Mouse (Mus musculus): Measurements from ENCODE around the gene Srp9. TPM values are rescaled to one million over a fixed set of nuclear protein-coding genes. Genes with fewer than 3 reads are reported as not detected.
A peak's percentile ranks its signal among the peaks of the same experiment; 100 is the strongest.

Gene Srp9
- 10 to 100 TPM in 23 of 26 experiments, 1 to 10 TPM in 3; 8.2 to 49.1 (median 25.8) TPM for total RNA-seq (2018; cell fraction: chromatin; rRNA removed)
- 100 to 1,000 TPM in 1 of 26 experiments, 10 to 100 TPM in 25; 63.0 to 101 (median 81.7) TPM for total RNA-seq (2018; cell fraction: cytosol; rRNA removed)
- 10 to 100 TPM; 14.3 to 61.0 (median 36.3) TPM for total RNA-seq (2018; cell fraction: nucleus; rRNA removed)
- polyA plus RNA-seq (2018), result 74.9 to 93.3 TPM (median 75.4 TPM) in 3 replicates

DNA sequence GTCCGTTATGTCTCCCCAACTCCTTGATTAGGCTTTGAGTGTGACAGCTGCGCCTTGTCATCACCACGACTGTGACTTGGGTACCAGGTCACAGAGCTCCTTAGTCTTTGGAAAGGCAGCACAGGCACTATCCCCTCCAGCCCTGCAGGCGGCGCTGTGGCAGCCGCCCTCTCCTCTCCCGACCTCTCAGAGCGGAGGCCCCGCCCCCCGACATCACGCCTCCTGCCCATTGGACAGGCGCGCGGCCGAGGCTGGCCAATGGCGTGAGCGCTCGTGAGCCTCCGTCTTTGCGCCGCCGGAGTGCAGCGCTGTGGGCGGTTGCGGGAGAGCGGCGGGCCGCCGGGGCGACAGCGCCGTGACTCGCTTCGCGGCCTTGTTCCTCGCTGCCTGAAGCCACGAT lies at the start of gene Srp9:
Gene Srp9, plus strand, starts transcription at position 232 of the 400 bp plus-strand sequence.
- H3K4me3 ChIP-seq (ENCODE audit: inconsistent target), result peak within 1 kb of the TSS; percentile 67
- WGBS (ENCODE audit: missing documents), result 0% methylated on average over 36 of the region's 37 CpGs
- H3K27ac ChIP-seq, result no peak within 1 kb of the TSS
- peaks cover 22% of the 10 kb centered on the region; the same call in 1 of the 2 replicates for H3K36me3 ChIP-seq (ENCODE audit: inconsistent target)
- H3K79me2 ChIP-seq (ENCODE audit: inconsistent target), result peaks cover 47% of the 10 kb centered on the region

DNA sequence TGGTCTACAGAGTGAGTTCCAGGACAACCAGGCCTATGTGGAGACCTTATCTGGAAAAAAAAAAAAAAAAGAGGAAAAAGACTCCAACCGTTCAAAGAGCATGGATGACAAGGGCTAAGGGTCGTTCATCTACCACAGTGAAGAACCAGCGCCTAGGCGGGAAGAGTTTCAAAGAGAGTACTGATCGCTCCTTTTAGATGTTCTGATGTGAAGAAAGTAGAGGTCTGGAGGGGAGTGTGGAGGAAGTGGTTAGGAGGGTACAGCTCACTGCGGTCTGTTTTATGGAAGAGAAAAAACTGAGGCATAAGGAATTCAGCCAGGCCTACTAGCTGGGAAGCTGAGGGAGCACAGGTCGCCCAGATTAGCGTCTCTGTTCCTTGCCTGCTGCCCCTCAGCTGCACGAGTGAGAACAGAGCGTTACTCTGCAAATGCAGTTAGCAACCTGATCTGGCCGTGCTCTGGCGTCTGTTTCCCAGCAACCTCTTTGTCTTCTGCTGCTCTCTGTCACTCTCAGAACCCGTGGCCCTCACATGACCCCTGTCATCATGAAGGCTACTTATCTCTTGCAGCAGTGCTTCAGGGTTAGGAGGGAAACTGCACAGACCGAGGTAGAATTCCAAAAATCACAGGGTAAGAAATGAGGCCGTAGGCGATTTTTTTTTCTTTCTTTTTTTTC lies 42.7 kb upstream of the Srp9 start:
- Histone ChIP-seq H3K36me3 (ENCODE audit: inconsistent target) (no peaks in the 10 kb centered on the region), H3K27ac (no peak overlapping the region), H3K79me2 (ENCODE audit: inconsistent target) (no peaks in the 10 kb centered on the region), H3K4me3 (ENCODE audit: inconsistent target) (no peak overlapping the region)
- WGBS (ENCODE audit: missing documents), result 29% methylated on average over 16 of the region's 16 CpGs

DNA sequence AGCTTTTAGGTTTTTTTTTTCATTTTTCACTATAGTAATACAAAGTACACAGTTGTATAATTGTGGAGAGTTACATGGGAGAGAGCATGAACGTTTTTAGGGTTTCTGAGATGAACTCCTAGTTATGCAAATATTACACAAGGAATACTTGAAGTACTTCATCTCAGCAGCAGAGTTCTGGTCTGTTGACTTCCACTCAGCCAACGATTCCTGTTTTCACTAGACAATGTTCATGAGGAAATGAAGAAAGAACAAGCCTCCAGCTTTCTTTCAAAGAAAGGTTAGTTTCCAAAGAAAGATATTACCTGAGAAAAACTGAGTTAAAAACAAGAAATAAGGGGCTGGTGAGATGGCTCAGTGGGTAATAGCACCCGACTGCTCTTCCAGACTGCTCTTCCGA lies 41.1 kb upstream of the Srp9 start:
- H3K4me3 ChIP-seq (ENCODE audit: inconsistent target), result no peak overlapping the region
- no peak overlapping the region for H3K27ac ChIP-seq
- WGBS (ENCODE audit: missing documents), result 76% methylated on average over 4 of the region's 4 CpGs
- H3K79me2 ChIP-seq (ENCODE audit: inconsistent target), result no peaks in the 10 kb centered on the region
- no peaks in the 10 kb centered on the region for H3K36me3 ChIP-seq (ENCODE audit: inconsistent target)

DNA sequence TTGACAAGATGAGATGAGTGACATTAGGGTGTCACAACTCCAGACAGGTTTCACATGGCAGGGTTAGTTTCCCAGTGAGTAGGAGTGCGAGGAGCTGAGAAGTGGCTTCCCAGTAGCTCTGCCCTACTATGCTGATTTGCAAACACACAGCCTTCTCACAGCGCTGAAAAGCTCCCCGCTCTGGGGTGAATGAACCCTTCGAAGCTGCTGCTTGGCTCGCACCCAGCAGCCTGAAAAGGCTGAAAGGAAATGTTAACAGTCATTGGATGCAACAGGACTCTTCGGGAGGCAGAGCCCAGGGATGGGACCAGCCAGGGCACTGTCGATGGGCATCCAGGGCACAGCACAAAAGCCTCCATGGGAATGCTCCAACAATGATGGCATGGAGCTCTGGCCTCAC lies 37.8 kb upstream of the Srp9 start:
- no peaks in the 10 kb centered on the region for H3K36me3 ChIP-seq (ENCODE audit: inconsistent target)
- 87% methylated on average over 7 of the region's 7 CpGs for WGBS (ENCODE audit: missing documents)
- no peak overlapping the region for H3K27ac ChIP-seq
- H3K4me3 ChIP-seq (ENCODE audit: inconsistent target), result no peak overlapping the region
- no peaks in the 10 kb centered on the region for H3K79me2 ChIP-seq (ENCODE audit: inconsistent target)

DNA sequence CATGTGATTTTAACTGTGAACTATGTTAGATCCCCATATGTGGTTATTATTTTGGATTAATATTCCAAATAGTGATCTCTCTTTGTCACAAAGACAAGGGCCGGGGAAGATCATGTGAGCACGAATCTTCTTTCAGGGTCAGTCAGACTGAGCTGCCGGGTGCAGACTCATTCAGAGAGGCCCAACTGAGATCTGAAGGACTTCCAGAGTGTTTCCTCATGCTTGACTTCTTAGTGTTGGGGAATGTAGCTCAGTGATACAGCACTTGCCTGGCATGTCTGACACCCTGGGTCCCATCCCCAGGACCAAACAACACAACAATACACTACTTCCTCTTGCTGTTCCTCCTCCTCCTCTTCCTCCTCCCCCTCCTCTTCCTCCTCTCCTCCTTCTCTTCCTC lies 37.2 kb upstream of the Srp9 start:
- WGBS (ENCODE audit: missing documents), result 97% methylated on average over 3 of the region's 3 CpGs
- Histone ChIP-seq H3K4me3 (ENCODE audit: inconsistent target) (no peak overlapping the region), H3K36me3 (ENCODE audit: inconsistent target) (no peaks in the 10 kb centered on the region), H3K27ac (no peak overlapping the region), H3K79me2 (ENCODE audit: inconsistent target) (no peaks in the 10 kb centered on the region)

DNA sequence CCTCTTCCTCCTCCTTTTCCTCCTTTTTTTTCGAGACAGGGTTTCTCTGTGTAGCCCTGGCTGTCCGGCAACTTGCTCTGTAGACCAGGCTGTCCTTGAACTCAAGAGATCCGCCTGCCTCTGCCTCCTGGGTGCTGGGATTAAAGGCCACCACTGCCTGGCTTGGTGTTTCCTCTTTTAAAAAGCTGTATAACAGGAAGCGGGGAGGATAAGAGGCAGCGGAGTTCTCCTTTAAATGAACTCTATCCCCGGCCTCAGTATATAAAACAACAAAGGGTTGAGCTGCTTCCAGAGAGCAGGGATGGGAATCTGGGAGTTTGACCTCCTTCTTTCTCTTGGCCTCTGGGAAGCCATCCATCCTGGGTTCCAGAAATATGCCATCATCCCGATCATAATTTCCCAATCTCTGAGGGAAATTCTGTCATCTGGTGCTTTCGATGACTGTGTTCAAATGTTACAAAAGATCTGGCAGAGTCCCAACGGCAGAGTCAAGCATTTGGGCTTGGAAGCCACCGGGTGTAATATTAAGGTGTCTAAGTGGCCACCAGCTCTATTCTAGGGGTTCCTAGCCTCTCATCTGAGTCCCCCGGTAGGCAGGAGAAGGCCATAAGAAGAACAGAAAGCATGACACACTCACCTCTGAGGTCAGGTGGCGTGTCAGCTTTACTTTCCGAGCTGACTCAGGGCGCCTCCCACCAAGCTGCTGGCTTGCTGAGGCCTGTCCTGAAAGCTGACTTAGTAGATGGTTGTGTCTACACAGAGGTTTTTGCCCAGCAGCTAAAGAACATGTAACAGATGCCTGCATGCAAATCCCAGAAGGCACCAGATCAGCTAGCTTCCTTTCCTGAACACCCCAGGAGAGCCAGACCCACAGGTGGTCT lies 36.5 kb upstream of the Srp9 start:
- Histone ChIP-seq H3K79me2 (ENCODE audit: inconsistent target) (no peaks in the 10 kb centered on the region), H3K4me3 (ENCODE audit: inconsistent target) (no peak overlapping the region), H3K27ac (no peak overlapping the region), H3K36me3 (ENCODE audit: inconsistent target) (no peaks in the 10 kb centered on the region)
- WGBS (ENCODE audit: missing documents), result 65% methylated on average over 13 of the region's 14 CpGs

DNA sequence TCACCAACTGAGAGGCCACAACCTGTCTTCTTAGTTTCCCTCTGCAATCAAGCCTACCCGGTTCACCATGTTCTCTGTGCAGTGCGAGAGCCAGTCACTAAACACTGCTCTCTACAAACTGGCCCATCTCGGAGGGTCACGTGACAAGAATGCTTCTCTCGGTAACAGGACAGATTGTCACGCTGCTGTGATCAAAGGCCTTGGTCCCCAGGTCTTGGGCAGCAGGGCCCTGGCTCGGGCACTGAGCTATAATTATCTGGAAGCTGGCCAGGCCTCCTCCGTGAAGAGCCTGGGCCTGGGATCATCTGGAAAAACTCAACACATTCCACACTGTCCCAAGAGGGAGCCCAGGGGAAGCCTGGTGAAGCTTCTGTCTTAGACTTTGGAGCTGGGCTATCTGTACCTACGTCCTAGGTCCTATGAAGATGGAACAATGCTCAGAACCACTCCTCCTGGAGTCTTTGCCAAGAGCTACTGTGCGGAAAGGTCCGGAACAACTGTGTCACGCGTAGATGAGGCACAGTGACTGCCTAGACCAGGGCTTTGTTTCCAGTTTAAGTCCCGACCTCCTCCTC lies 35.6 kb upstream of the Srp9 start:
- WGBS (ENCODE audit: missing documents), result 94% methylated on average over 14 of the region's 14 CpGs
- H3K79me2 ChIP-seq (ENCODE audit: inconsistent target), result no peaks in the 10 kb centered on the region
- H3K4me3 ChIP-seq (ENCODE audit: inconsistent target), result no peak overlapping the region
- no peak overlapping the region for H3K27ac ChIP-seq
- no peaks in the 10 kb centered on the region for H3K36me3 ChIP-seq (ENCODE audit: inconsistent target)

DNA sequence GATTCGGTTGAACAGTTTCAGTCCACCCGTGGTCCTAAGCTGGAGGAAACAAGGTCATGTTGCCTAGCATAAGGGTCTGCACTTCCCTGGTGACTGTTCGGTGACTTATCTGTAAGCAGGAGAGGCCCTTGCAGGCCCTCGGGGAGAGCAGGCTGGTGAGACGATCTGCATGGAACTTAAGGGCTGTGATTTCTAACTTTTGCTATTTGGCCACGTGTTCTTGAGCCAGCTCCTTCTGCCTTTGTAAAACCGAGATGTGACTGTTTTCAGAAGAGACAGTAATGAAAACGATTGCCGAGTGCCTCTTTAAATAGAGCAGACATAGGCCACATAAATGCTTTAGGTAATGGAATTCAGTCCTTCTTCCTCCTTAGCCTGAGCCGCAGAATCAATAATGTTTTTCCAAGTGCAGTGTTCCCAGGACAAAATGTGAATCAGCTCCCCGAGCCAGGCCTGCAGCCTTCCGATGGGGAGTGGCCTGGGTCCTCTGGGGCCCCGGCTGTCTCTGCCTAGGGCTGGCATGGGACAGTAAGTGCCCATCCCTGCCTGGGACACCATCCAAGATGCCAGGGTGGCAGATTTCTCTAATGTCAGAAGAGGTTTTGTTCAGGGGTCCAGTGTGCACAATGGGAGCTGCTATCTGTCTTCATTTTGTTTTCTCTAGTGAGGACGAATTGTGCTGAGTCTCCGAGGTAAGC lies 34.8 kb upstream of the Srp9 start:
- Histone ChIP-seq H3K4me3 (ENCODE audit: inconsistent target) (no peak overlapping the region), H3K36me3 (ENCODE audit: inconsistent target) (no peaks in the 10 kb centered on the region), H3K79me2 (ENCODE audit: inconsistent target) (no peaks in the 10 kb centered on the region), H3K27ac (no peak overlapping the region)
- 91% methylated on average over 15 of the region's 15 CpGs for WGBS (ENCODE audit: missing documents)

DNA sequence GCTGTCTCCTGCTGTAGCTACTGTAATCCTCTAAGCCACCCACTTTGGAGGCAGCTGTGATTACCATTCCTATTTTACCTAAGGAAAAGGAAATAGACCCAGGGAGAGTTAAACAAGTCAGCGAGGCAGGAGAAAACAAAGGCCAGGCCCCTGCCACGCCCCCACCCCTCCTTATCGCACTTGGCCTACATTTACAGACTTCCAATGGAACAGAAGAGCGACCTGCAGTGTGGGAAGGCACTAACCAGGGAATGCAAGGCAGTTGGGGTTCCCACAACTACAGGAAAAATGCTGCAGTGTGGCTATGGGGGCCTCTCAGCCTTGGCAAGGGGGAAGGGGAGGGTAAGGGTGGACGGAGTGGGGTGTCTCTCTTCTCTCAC lies 34.2 kb upstream of the Srp9 start:
- Histone ChIP-seq H3K4me3 (ENCODE audit: inconsistent target) (no peak overlapping the region), H3K79me2 (ENCODE audit: inconsistent target) (no peaks in the 10 kb centered on the region), H3K27ac (no peak overlapping the region), H3K36me3 (ENCODE audit: inconsistent target) (no peaks in the 10 kb centered on the region)
- 81% methylated on average over 4 of the region's 5 CpGs for WGBS (ENCODE audit: missing documents)

DNA sequence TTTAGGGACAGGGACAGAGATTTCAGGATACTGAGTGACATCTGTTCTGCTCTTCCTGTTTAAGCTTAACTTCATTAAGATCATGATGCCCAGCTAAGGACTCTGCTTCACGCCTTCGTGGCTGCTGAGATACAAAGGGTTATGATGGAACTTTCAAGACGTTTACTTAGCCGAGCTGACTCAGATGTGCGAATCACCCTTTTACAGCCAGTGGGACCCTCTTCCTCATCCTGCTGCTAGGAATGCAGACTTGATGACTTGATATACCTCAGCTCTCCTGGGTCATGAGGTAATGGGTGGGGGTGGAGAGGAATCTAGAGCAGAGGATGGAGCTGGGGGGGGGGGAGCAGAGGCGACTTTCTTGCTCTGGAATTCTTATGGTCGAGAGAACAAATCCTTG lies 33.3 kb upstream of the Srp9 start:
- Histone ChIP-seq H3K36me3 (ENCODE audit: inconsistent target) (no peaks in the 10 kb centered on the region), H3K4me3 (ENCODE audit: inconsistent target) (no peak overlapping the region), H3K27ac (no peak overlapping the region), H3K79me2 (ENCODE audit: inconsistent target) (no peaks in the 10 kb centered on the region)
- WGBS (ENCODE audit: missing documents), result 69% methylated on average over 6 of the region's 7 CpGs

DNA sequence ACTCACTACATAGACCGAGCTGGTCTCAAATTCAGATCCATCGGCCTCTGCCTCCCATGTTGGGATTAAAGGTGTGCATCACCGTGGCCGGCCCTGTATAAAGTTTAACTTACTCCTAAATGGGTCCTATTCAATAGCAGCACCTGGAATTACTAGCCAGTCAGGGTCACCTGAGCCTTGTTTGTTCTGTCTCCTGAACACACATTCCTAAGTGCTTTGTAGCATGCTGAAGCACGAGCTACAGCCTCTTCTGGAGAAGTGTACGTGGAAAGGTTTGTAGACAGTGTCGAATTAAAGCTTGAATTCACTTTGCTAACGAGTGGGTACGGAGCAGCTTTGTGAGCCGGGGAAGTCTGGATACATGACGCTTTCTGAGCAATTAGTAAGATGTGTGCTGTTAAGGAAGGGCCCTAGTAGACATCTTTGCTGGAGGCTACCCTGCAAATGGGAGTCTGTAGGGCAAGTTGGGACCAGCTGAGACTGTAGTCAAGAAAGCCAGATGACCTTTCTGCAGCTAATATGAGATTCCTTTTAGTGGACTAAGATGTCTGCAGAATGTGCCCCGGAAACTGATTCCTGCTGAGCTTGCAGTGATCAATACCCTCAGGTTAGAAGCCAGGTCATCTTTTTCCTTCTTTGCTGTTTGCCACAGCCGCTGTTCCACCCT lies 32.7 kb upstream of the Srp9 start:
- 96% methylated on average over 13 of the region's 13 CpGs for WGBS (ENCODE audit: missing documents)
- Histone ChIP-seq H3K4me3 (ENCODE audit: inconsistent target) (no peak overlapping the region), H3K27ac (no peak overlapping the region), H3K36me3 (ENCODE audit: inconsistent target) (no peaks in the 10 kb centered on the region), H3K79me2 (ENCODE audit: inconsistent target) (no peaks in the 10 kb centered on the region)

DNA sequence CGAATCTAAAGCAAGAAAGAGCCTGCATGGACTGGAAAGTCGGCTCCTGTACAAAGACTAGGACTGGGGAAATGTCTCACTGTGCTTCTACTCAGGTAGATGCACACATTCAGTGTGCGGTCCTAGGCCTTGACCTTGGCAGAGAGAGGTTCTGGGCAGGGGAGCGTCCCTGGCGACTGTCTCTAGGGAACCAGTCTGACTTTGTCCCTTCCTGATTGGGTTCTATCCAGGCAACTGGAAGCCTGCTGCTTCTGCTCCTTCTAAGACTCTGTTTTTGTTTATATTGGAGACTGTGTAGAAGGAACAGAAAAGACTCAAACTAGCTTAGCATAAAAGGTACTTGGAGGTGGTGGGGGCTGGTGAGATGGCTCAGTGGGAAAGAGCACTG lies 32.1 kb upstream of the Srp9 start:
- Histone ChIP-seq H3K4me3 (ENCODE audit: inconsistent target) (no peak overlapping the region), H3K27ac (no peak overlapping the region), H3K79me2 (ENCODE audit: inconsistent target) (no peaks in the 10 kb centered on the region), H3K36me3 (ENCODE audit: inconsistent target) (no peaks in the 10 kb centered on the region)
- WGBS (ENCODE audit: missing documents), result 90% methylated on average over 5 of the region's 5 CpGs

DNA sequence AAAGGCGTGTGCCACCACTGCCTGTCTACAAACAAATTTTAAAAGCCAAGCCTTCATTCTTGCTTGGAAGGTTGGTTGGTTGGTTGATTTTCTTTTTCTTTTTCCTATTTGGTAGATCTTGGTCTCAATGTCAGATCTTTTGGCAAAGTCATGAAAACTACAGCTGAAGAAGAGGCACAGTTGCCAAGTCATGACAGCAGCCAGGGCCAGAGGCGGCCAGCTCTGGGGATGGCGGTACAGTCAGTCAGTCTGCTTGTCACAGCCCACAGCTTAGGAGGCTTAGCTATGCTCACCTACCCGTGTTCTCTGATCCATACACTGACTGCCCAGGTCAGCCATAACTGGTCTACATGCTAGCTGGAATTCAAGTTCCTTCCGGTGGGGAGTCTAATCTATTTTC lies 31.1 kb upstream of the Srp9 start:
- no peaks in the 10 kb centered on the region for H3K79me2 ChIP-seq (ENCODE audit: inconsistent target)
- H3K36me3 ChIP-seq (ENCODE audit: inconsistent target), result no peaks in the 10 kb centered on the region
- H3K27ac ChIP-seq, result no peak overlapping the region
- no peak overlapping the region for H3K4me3 ChIP-seq (ENCODE audit: inconsistent target)
- 94% methylated on average over 5 of the region's 5 CpGs for WGBS (ENCODE audit: missing documents)
